Mouse (Mus musculus): ENCODE data around the gene Cadm3. TPM values are rescaled to one million over a fixed set of nuclear protein-coding genes. Genes with fewer than 3 reads are reported as not detected.

Gene Cadm3
- polyA plus RNA-seq, 1 experiment from 2014 or later, result 19.4 TPM

DNA sequence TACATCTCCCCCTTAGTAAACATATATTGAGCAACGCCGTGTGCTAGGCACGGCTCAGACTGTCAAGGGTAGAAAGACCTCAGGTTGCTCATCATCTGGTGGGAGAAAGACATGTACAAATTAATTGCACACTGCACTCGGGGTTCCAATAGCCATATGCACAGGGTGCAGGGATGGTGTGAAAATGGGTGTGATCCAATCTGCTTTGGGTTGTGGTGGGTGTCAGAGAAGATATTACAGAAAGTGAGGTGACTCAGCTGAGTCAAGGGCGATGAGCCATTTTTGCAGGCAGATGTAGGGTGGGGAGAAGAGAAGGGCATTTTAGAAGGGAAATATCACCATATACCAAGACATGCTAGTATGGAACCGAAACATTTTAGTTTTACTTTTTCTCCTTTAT lies 13.9 kb upstream of the Cadm3 start:
- H3K9ac ChIP-seq (ENCODE audit: low read length), result no peak overlapping the region
- ATAC-seq (ENCODE audit: low FRiP score) (no peak), DNase-seq (ENCODE audit: low spot score, missing footprints) (peak; percentile 8)
- no peaks in the 10 kb centered on the region for H3K4me1 ChIP-seq (ENCODE audit: control insufficient read depth, insufficient read depth, low read length)
- H3K36me3 ChIP-seq (ENCODE audit: control insufficient read depth, insufficient read depth, low read length), result no peaks in the 10 kb centered on the region
- no peak overlapping the region for H3K4me2 ChIP-seq
- no peak overlapping the region for H3K27ac ChIP-seq (ENCODE audit: low read depth, low read length)
- whole genome bisulfite sequencing, result 91% methylated on average over 6 of the region's 6 CpGs
- H3K27me3 ChIP-seq (ENCODE audit: control insufficient read depth, insufficient read depth, low read length), result no peaks in the 10 kb centered on the region
- H3K4me3 ChIP-seq (ENCODE audit: low read depth, low read length), result no peak overlapping the region
- H3K9me3 ChIP-seq (ENCODE audit: control insufficient read depth, low read length), result no peaks in the 10 kb centered on the region

DNA sequence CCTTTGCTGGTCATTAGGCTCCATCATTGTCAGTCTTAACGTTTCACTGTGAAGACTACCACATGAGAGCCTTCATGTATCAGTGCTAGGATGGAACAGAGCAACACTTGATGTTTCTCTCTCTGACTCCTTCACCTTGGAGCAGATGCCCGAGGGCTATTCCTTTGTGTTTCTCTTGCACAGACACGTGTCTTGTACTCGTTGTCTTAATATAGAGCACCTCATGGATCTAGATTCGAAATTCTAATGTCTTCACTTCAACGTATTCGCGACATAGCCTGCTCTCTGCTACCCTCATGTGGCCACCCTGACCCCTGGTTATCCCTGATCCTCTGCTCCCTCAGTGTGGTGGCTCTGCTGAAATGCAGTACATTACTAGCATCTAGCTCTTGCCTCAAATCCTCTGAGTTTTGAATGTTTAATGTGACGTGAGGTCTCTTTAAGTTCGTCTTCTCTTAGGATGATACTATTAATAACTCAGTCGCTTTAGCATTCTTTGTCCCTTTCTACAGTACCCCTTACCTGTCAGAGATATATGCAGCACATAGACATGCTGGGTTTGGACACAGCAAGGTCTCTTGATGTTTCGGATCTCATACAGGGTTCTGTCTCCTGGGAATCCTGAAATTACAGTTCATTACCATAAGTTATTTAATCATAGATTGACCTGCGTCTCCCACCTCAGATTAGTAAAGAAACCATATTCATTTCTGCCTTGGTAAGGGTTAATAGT lies 10.1 kb upstream of the Cadm3 start:
- Histone ChIP-seq H3K27me3 (ENCODE audit: control insufficient read depth, insufficient read depth, low read length) (no peaks in the 10 kb centered on the region), H3K9me3 (ENCODE audit: control insufficient read depth, low read length) (no peaks in the 10 kb centered on the region), H3K27ac (ENCODE audit: low read depth, low read length) (no peak overlapping the region), H3K36me3 (ENCODE audit: control insufficient read depth, insufficient read depth, low read length) (no peaks in the 10 kb centered on the region), H3K4me1 (ENCODE audit: control insufficient read depth, insufficient read depth, low read length) (no peaks in the 10 kb centered on the region), H3K9ac (ENCODE audit: low read length) (no peak overlapping the region), H3K4me3 (ENCODE audit: low read depth, low read length) (no peak overlapping the region), H3K4me2 (no peak overlapping the region)
- DNase-seq (ENCODE audit: low spot score, missing footprints), result peak; percentile 90
- WGBS, result 38% methylated on average over 13 of the region's 13 CpGs
- ATAC-seq (ENCODE audit: low FRiP score), result peak; percentile 70

DNA sequence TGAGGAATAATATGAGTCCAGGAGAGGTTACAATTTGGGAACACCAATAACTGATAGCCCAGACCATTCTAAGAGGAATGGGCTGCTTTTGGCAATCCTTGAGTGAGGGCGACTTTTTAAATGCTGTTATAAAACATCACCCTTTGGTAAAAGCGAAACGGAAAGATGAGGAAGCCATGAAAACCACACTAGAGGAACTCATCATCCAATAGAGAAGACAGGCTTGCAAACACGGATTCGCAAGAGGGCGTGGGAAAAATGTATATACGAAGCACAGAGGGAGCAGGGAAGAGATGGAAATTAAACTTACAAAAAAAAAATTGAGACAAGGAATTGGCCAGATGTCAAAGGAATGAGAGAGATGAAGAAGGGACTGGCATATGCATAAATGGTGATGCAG lies 6.5 kb upstream of the Cadm3 start:
- Histone ChIP-seq H3K27ac (ENCODE audit: low read depth, low read length) (no peak overlapping the region), H3K9ac (ENCODE audit: low read length) (no peak overlapping the region), H3K4me3 (ENCODE audit: low read depth, low read length) (no peak overlapping the region), H3K36me3 (ENCODE audit: control insufficient read depth, insufficient read depth, low read length) (no peaks in the 10 kb centered on the region), H3K4me1 (ENCODE audit: control insufficient read depth, insufficient read depth, low read length) (peaks cover 4% of the 10 kb centered on the region; the same call in 1 of the 2 replicates), H3K27me3 (ENCODE audit: control insufficient read depth, insufficient read depth, low read length) (no peaks in the 10 kb centered on the region), H3K4me2 (no peak overlapping the region), H3K9me3 (ENCODE audit: control insufficient read depth, low read length) (no peaks in the 10 kb centered on the region)
- ATAC-seq (ENCODE audit: low FRiP score) (no peak), DNase-seq (ENCODE audit: low spot score, missing footprints) (no peak)
- WGBS, result 89% methylated on average over 7 of the region's 7 CpGs

DNA sequence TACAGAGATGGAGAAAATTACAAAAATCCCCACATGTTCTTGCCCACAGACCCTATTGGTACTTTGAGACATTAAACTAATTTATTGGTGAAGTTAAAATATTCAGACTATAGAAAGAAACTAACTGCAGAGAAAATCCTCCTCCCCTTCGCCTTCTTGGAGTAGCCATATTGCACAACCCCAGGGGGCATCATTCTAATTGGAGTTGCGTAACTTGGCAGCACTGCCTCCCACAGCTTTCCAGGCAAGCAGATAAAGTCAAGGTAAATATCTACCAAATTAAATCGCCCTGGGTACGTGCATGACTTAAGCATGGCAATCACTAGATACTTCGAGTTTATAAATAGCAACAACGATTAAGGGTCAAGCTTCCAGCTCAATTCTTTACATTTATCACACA lies 4.1 kb upstream of the Cadm3 start:
- H3K36me3 ChIP-seq (ENCODE audit: control insufficient read depth, insufficient read depth, low read length), result no peaks in the 10 kb centered on the region
- peaks cover 11% of the 10 kb centered on the region; the same call in 1 of the 2 replicates for H3K4me1 ChIP-seq (ENCODE audit: control insufficient read depth, insufficient read depth, low read length)
- H3K27me3 ChIP-seq (ENCODE audit: control insufficient read depth, insufficient read depth, low read length), result no peaks in the 10 kb centered on the region
- H3K4me2 ChIP-seq, result no peak overlapping the region
- 86% methylated on average over 6 of the region's 6 CpGs for WGBS
- no peaks in the 10 kb centered on the region for H3K9me3 ChIP-seq (ENCODE audit: control insufficient read depth, low read length)
- DNase-seq (ENCODE audit: low spot score, missing footprints) (peak; percentile 37), ATAC-seq (ENCODE audit: low FRiP score) (no peak)
- H3K4me3 ChIP-seq (ENCODE audit: low read depth, low read length), result no peak overlapping the region
- no peak overlapping the region for H3K27ac ChIP-seq (ENCODE audit: low read depth, low read length)
- H3K9ac ChIP-seq (ENCODE audit: low read length), result no peak overlapping the region

DNA sequence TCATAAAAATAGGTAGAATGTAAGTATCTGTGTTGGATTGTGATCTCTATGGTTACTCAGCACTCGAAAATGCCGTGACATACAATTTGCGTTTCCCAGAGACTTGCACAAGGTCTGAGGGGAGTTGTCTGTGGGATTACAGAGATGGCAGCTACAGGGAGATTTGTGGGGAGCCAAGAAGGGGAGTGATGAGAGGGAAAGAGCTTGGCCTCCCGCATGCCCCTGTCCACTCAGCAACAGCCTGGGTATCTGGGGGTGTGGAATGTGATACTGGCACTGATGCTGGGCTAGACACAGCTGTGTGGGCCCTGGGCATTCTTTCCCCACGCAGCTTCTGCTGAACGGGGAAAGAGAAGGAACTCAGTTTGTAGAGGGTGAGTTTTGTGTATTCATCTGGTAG lies 3.0 kb upstream of the Cadm3 start:
- no peak for ATAC-seq (ENCODE audit: low FRiP score)
- DNase-seq (ENCODE audit: low spot score, missing footprints), result peak; percentile 79
- Histone ChIP-seq H3K27ac (ENCODE audit: low read depth, low read length) (no peak overlapping the region), H3K9me3 (ENCODE audit: control insufficient read depth, low read length) (no peaks in the 10 kb centered on the region), H3K36me3 (ENCODE audit: control insufficient read depth, insufficient read depth, low read length) (no peaks in the 10 kb centered on the region), H3K27me3 (ENCODE audit: control insufficient read depth, insufficient read depth, low read length) (no peaks in the 10 kb centered on the region), H3K9ac (ENCODE audit: low read length) (no peak overlapping the region), H3K4me2 (no peak overlapping the region), H3K4me1 (ENCODE audit: control insufficient read depth, insufficient read depth, low read length) (peaks cover 21% of the 10 kb centered on the region), H3K4me3 (ENCODE audit: low read depth, low read length) (no peak overlapping the region)
- WGBS, result 67% methylated on average over 6 of the region's 6 CpGs

DNA sequence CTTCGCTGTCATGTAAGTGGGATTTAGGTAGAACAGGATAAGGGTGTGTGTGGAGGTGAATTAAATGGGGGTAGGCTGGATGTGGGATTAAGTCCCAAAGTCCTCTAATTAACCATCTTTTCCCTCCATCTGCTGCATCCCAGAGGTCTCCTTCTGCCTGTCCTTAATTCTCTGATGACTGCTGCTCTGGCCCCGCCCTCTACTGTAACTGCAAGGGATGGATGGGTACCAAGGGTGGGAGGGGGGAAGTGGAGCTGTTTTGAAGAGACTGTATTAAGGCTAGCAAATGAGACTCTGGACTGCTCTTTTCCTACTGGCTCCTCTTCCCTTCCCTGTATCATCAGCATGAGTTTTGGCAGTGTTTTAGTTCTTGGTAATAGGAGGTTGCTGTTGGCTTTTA lies 2.1 kb upstream of the Cadm3 start:
- DNase-seq (ENCODE audit: low spot score, missing footprints) (no peak), ATAC-seq (ENCODE audit: low FRiP score) (no peak)
- no peak overlapping the region for H3K4me2 ChIP-seq
- no peak overlapping the region for H3K27ac ChIP-seq (ENCODE audit: low read depth, low read length)
- H3K4me1 ChIP-seq (ENCODE audit: control insufficient read depth, insufficient read depth, low read length), result peaks cover 21% of the 10 kb centered on the region
- H3K9ac ChIP-seq (ENCODE audit: low read length), result no peak overlapping the region
- no peaks in the 10 kb centered on the region for H3K27me3 ChIP-seq (ENCODE audit: control insufficient read depth, insufficient read depth, low read length)
- no peaks in the 10 kb centered on the region for H3K9me3 ChIP-seq (ENCODE audit: control insufficient read depth, low read length)
- H3K4me3 ChIP-seq (ENCODE audit: low read depth, low read length), result no peak overlapping the region
- no peaks in the 10 kb centered on the region for H3K36me3 ChIP-seq (ENCODE audit: control insufficient read depth, insufficient read depth, low read length)
- WGBS, result 63% methylated on average over 2 of the region's 2 CpGs

DNA sequence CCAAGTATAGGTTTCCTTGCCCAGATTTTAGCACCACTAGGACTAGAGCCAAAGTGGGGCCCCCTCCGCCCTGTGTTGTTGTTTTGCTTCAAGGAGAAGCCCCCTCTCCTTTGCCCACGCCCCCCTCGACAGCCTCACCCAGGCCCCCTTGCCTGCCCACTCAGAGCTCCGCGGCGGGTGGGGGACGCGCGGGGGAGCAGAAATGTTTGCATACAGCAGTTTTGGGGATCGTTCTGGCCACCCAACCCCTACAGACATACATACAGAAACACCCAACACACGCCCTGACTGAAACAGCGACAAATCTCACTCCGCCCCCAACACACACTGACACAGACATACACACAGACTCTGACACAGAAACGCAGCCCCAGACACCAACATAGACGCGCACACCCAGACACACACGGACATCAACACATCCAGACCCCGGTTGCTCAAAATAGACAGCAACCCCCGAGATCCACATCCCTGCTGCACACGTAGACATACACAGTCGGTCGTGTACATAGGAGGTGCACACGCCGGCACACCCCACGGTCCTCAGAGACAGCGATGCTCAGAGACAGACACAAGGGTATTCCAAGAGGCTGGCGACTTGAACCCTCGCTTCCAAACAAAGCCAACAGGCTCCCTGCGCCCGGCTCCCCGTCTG lies 667 bp downstream of the Cadm3 start:
- H3K9ac ChIP-seq (ENCODE audit: low read length), result peak overlapping the region; percentile 89
- H3K27ac ChIP-seq (ENCODE audit: low read depth, low read length), result peak overlapping the region; percentile 57; the same call in 1 of the 2 replicates
- DNase-seq (ENCODE audit: low spot score, missing footprints) (peak; percentile 96), ATAC-seq (ENCODE audit: low FRiP score) (peak; percentile 64)
- under 1% methylated on average over 31 of the region's 31 CpGs for WGBS
- no peaks in the 10 kb centered on the region for H3K9me3 ChIP-seq (ENCODE audit: control insufficient read depth, low read length)
- no peaks in the 10 kb centered on the region for H3K36me3 ChIP-seq (ENCODE audit: control insufficient read depth, insufficient read depth, low read length)
- peaks cover 21% of the 10 kb centered on the region for H3K4me1 ChIP-seq (ENCODE audit: control insufficient read depth, insufficient read depth, low read length)
- H3K4me3 ChIP-seq (ENCODE audit: low read depth, low read length), result peak overlapping the region; percentile 79
- no peaks in the 10 kb centered on the region for H3K27me3 ChIP-seq (ENCODE audit: control insufficient read depth, insufficient read depth, low read length)
- H3K4me2 ChIP-seq, result peak overlapping the region; percentile 74

DNA sequence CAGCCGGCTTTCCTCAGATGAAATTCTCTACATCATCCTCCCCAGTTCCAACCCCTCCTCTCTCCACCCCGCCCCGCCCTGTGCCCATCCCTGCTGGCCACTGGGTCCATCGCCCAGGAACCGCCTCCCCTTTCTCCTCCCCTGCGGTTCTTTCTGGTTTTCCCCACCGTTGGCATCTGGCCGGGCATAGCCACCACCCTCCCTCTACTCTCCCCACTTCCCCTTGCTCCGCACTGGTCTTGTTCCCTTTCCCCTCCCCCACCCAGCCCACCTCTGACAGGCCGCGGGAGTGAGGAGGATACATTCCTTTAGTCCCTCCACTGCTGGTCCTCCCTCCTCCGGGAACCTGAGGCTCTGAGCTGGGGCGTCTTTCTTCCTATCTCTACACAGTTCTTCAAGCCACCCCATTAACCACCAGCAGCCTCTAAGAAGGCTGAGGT lies 1.5 kb downstream of the Cadm3 start:
- no peaks in the 10 kb centered on the region for H3K27me3 ChIP-seq (ENCODE audit: control insufficient read depth, insufficient read depth, low read length)
- peak overlapping the region; percentile 74 for H3K4me2 ChIP-seq
- peaks cover 21% of the 10 kb centered on the region for H3K4me1 ChIP-seq (ENCODE audit: control insufficient read depth, insufficient read depth, low read length)
- DNase-seq (ENCODE audit: low spot score, missing footprints), result peak; percentile 87
- peak overlapping the region; percentile 89; the same call in 1 of the 2 replicates for H3K9ac ChIP-seq (ENCODE audit: low read length)
- peak overlapping the region; percentile 79 for H3K4me3 ChIP-seq (ENCODE audit: low read depth, low read length)
- no peaks in the 10 kb centered on the region for H3K36me3 ChIP-seq (ENCODE audit: control insufficient read depth, insufficient read depth, low read length)
- peak; percentile 39 for ATAC-seq (ENCODE audit: low FRiP score)
- no peaks in the 10 kb centered on the region for H3K9me3 ChIP-seq (ENCODE audit: control insufficient read depth, low read length)
- H3K27ac ChIP-seq (ENCODE audit: low read depth, low read length), result no peak overlapping the region
- 3% methylated on average over 12 of the region's 13 CpGs for WGBS

DNA sequence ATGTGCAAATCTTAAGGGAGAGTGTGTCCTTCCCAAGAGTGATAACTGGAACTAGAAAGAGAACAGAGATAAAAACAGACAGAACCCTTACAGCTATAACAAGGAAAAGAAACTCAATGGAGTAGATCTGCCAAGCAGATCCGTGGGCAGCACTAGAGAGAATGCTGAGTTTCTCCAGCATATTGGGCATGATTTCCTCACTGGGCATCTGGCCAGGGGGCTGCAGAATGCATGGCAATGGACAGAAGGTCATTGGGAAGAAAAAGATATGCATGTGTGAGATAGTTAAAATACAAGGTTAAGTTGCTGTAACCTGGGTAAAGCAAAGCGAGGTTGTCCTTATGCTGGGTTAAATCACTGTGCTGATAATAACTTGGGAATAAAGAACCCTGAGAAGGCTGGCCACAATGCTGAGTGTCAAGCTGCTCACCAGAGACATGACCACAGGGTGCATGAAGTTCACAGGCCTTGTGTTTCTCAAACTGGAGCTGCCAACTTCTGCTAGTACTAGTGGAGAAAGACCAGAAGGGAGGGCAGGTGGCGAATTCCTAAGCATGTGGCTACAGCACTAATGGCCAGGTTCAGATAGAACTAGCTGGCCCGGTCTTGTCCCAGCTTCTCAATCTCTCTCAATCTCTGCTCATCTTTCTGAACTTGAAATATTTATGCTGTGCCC lies 3.2 kb downstream of the Cadm3 start:
- Histone ChIP-seq H3K4me2 (no peak overlapping the region), H3K9ac (ENCODE audit: low read length) (no peak overlapping the region), H3K27ac (ENCODE audit: low read depth, low read length) (no peak overlapping the region), H3K4me3 (ENCODE audit: low read depth, low read length) (no peak overlapping the region), H3K4me1 (ENCODE audit: control insufficient read depth, insufficient read depth, low read length) (peaks cover 17% of the 10 kb centered on the region), H3K9me3 (ENCODE audit: control insufficient read depth, low read length) (no peaks in the 10 kb centered on the region), H3K36me3 (ENCODE audit: control insufficient read depth, insufficient read depth, low read length) (no peaks in the 10 kb centered on the region), H3K27me3 (ENCODE audit: control insufficient read depth, insufficient read depth, low read length) (no peaks in the 10 kb centered on the region)
- DNase-seq (ENCODE audit: low spot score, missing footprints) (no peak), ATAC-seq (ENCODE audit: low FRiP score) (no peak)
- WGBS, result 86% methylated on average over 4 of the region's 4 CpGs
